Mouse (Mus musculus) hindbrain, embryonic 13.5 days (tissue): Measurements from ENCODE around the gene Zdhhc8. TPM values are rescaled to one million over a fixed set of nuclear protein-coding genes. Genes with fewer than 3 reads are reported as not detected.

Experiments
- ATAC-seq: fragments of 200-750 bp; cut with Nextera tagmentation; 2 replicates; pipeline ENCODE4 v1.8.0; 2017; ENCODE audit warnings: moderate TSS enrichment; ENCODE audit not compliant: low FRiP score
- H3K27ac ChIP-seq: fragments of 300-500 bp; sonication (generic); 2 replicates; pipeline ENCODE4 v1.5.1; 2015; ENCODE audit warnings: inconsistent platforms, mild to moderate bottlenecking, moderate library complexity
- H3K27me3 ChIP-seq: fragments of 300-500 bp; sonication (generic); 2 replicates; pipeline ENCODE4 v1.6.1; 2015; ENCODE audit warnings: mild to moderate bottlenecking, inconsistent platforms
- H3K36me3 ChIP-seq: fragments of 300-500 bp; sonication (generic); 2 replicates; pipeline ENCODE4 v1.6.1; 2015; ENCODE audit warnings: mild to moderate bottlenecking, inconsistent platforms
- H3K4me1 ChIP-seq: fragments of 300-500 bp; sonication (generic); replicated peaks from 2 replicates; pipeline ENCODE4 v1.6.1; 2015; ENCODE audit warnings: inconsistent platforms
- H3K4me2 ChIP-seq: fragments of 300-500 bp; sonication (generic); 2 replicates; pipeline ENCODE4 v1.6.1; 2015; ENCODE audit warnings: inconsistent platforms, mild to moderate bottlenecking, moderate library complexity
- H3K4me3 ChIP-seq: fragments of 300-500 bp; sonication (generic); 2 replicates; pipeline ENCODE4 v1.5.1; 2015; ENCODE audit warnings: mild to moderate bottlenecking, inconsistent platforms
- H3K9ac ChIP-seq: fragments of 300-500 bp; sonication (generic); 2 replicates; pipeline ENCODE4 v1.6.1; 2015; ENCODE audit warnings: mild to moderate bottlenecking, inconsistent platforms
- H3K9me3 ChIP-seq: fragments of 300-500 bp; sonication (generic); 2 replicates; pipeline ENCODE4 v1.6.1; 2016; ENCODE audit warnings: inconsistent platforms
- WGBS: fragments of 180-500 bp; shearing (Covaris S2); methylation state at CpG from one replicate; pipeline ENCODE4 v1.1.7; 2015; 5-methylcytosine and 5-hydroxymethylcytosine counted together
- polyA plus RNA-seq: library from polyadenylated mRNA; unstranded; fragments of >200 nt; fragmentation: Nextera tagmentation; extraction: Ambion mirVana; gene quantifications from 2 replicates; pipeline ENCODE4 v1.2.1, GENCODE M21; 2015

Zdhhc8 gene
- polyA plus RNA-seq, 1 experiment from 2014 or later, result 12.2 TPM

DNA sequence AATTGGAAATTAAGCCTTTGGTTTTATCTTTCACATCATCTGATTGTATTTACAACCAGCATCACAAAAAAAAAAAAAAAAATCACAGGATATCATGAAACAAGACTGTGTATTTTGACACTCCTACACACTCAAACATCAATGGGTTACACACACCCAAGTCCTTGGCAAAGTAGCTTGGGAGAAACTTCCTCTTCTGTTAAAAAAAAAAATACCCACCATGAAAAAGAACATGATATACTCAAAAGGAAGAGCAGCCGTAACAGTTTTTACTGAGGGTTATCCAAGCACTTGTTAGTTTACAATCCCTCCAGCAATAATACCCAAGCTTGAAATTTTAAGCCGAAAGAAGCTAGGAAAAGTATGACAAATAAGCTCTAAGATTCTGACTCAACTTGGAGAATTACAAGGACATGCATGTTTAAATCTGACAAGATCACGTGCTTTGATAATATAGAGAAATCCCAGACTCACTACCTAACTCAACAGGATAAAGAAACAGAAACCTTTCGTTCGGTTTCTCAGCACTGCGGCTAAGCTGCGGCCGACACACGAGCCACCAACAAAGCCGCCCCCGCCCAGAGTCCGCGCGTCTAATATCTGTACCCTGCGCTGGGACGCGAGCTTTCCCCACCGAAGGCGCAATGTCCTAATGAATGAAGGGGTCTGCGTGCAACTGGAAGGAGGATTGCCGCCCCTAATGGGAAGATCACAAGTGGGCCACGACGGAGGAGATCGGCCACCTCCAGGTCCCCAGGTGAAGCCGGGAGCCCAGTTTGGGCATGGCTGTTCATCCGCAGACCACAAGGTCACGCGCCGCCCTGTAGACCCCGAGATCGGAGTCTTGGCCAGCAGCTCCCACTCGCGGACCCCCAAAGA, 12.8 kb upstream of the Zdhhc8 start:
- WGBS, result under 1% methylated on average over 33 of the region's 33 CpGs
- peak; percentile 8 for ATAC-seq
- Histone ChIP-seq H3K4me2 (peak overlapping the region; percentile 72), H3K9ac (peak overlapping the region; percentile 93), H3K27ac (peak overlapping the region; percentile 94), H3K4me3 (peak overlapping the region; percentile 95), H3K36me3 (peaks cover 63% of the 10 kb centered on the region), H3K9me3 (no peaks in the 10 kb centered on the region), H3K27me3 (no peaks in the 10 kb centered on the region), H3K4me1 (peaks cover 50% of the 10 kb centered on the region)

DNA sequence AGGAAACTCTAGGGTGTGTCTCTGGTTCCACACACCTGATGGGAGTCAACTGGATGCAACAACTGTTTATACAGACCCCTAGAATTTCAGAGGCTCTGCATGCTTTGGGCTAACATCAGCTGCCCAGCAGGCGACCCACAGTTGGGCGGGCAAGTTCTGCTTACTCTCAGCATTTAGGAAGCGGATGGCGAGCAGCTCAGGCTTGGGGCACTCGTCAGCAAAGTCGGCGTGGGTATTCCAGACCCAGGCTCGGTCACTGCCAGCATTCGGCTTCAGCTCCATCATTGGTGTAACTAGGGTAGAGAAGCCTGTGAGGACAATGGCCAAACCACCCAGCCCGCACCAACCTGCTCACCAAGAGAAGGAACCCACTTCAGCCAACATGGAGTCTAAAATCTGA, 6.6 kb upstream of the Zdhhc8 start:
- H3K9me3 ChIP-seq, result no peaks in the 10 kb centered on the region
- H3K9ac ChIP-seq, result no peak overlapping the region
- no peaks in the 10 kb centered on the region for H3K27me3 ChIP-seq
- no peak overlapping the region for H3K4me2 ChIP-seq
- H3K27ac ChIP-seq, result no peak overlapping the region
- no peak for ATAC-seq
- H3K4me1 ChIP-seq, result peaks cover 12% of the 10 kb centered on the region
- H3K4me3 ChIP-seq, result no peak overlapping the region
- H3K36me3 ChIP-seq, result peaks cover 87% of the 10 kb centered on the region
- 97% methylated on average over 10 of the region's 10 CpGs for WGBS

DNA sequence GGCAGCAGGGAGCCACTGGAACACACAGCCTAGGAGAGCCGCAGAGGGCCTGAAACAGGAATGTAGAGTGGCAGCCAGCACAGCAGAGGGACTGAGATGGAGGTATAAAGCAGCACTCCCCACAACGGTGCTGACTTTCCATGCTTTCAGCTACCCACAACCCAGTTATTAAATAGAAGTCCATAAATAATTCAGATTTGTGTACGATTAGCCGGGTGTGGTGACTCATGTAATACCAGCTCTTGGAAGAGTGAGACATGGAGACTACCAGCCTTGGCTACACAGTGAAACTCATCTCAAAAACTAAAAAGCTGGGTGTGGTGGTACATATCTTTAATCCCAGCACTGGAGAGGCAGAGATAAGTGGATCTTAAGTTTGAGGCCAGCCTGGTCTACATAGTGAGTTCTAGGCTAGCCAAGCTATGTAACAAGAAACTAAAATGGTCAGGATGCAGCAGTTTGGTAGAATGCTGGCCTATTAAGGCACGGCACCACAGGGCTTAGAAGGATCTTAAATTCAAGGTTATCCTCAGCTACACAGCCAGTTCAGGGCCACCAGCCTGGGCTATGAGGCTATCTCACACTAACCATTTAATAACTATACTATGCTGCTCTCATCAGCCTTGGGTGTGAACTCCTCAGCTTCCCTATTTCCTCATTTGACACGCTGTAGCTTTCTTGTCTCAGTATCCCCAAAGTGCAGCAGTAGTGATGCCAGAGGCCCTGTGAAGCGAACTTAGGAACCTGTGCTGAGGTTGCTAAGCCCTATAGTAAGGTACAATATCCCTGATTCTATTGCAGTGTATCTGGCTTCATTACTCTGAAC, 2.0 kb upstream of the Zdhhc8 start:
- no peak for ATAC-seq
- Histone ChIP-seq H3K27ac (no peak overlapping the region), H3K9me3 (no peaks in the 10 kb centered on the region), H3K4me2 (no peak overlapping the region), H3K27me3 (no peaks in the 10 kb centered on the region), H3K4me1 (peaks cover 30% of the 10 kb centered on the region), H3K36me3 (peaks cover 40% of the 10 kb centered on the region), H3K9ac (no peak overlapping the region), H3K4me3 (no peak overlapping the region)
- 75% methylated on average over 7 of the region's 7 CpGs for WGBS

DNA sequence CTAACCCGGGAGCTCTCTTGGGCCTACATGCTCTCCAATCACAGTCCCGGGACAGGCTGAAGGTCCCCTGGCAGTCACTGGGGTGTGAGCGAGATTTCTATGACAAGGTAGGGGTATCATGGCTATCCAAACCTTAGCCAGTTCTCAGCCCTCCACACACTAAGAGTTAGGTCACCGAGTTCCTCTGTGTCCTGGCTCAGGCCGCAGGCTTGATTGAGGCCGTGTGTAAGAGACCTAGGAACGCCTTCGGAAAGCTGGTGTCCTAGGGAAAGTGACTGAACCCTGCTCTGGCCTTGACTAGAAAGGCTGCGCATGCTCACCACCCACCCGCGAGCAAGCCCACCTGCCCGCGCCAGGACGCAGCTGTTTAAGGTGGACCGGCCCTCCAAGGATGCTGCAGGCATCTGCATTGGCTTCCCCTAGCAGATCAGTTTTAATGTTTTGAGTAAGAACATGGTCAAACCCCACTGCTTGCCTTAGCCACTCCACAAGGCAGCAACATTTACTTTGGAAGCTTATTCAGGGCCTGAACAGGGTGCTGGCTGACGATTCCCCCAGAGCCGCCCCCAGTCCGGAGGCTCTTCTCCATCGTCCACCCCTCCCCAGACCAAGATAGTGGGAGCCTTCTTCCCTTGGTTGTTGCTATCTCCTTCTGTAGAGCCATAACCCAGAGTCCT, 591 bp upstream of the Zdhhc8 start:
- ATAC-seq, result peak; percentile 87
- 5% methylated on average over 19 of the region's 19 CpGs for WGBS
- H3K4me1 ChIP-seq, result peaks cover 44% of the 10 kb centered on the region
- H3K4me3 ChIP-seq, result peak overlapping the region; percentile 92
- H3K27me3 ChIP-seq, result no peaks in the 10 kb centered on the region
- H3K36me3 ChIP-seq, result peaks cover 26% of the 10 kb centered on the region
- H3K4me2 ChIP-seq, result peak overlapping the region; percentile 92
- peak overlapping the region; percentile 96 for H3K27ac ChIP-seq
- H3K9me3 ChIP-seq, result no peaks in the 10 kb centered on the region
- H3K9ac ChIP-seq, result peak overlapping the region; percentile 93

DNA sequence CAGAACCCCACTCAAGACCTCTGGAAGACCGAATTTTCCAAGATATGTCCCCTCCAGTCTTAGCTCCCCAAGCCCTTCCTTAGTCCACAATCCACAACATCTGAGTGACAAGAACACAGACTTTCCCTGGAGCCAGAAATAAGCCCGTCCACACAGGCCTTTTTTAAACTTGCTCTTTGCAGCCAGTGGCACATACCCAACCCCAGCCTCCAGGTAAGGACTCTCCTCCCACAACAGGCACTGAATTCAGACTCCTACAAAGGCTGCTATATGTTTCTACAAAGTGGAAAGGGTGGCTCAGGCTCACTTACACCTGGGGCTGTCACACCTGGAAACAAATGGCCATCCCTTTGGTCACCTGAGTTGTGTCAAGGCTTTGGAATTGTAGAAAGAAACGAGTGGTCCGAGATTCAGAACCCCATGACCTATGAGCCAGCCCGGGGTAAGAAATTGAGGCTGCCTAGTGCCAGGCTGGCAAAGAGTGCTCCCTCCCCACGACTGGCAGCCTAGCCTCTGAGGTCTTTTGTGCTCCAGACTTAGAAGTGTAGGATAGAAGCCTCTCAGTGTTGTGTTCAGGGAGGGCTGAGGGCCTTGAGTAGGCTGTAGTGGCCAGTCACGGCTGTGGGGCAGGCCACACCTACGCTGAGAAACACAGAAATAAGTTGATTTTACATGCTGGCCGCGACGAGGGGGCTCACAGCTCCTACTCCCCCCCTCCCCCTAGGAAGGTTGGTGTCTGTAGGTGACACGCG, 841 bp downstream of the Zdhhc8 start:
- H3K36me3 ChIP-seq, result peaks cover 14% of the 10 kb centered on the region
- peak overlapping the region; percentile 93 for H3K9ac ChIP-seq
- H3K4me2 ChIP-seq, result peak overlapping the region; percentile 92
- 23% methylated on average over 13 of the region's 13 CpGs for WGBS
- no peaks in the 10 kb centered on the region for H3K9me3 ChIP-seq
- peak overlapping the region; percentile 96 for H3K27ac ChIP-seq
- peaks cover 58% of the 10 kb centered on the region for H3K4me1 ChIP-seq
- ATAC-seq, result peak; percentile 16
- no peaks in the 10 kb centered on the region for H3K27me3 ChIP-seq
- H3K4me3 ChIP-seq, result peak overlapping the region; percentile 92

DNA sequence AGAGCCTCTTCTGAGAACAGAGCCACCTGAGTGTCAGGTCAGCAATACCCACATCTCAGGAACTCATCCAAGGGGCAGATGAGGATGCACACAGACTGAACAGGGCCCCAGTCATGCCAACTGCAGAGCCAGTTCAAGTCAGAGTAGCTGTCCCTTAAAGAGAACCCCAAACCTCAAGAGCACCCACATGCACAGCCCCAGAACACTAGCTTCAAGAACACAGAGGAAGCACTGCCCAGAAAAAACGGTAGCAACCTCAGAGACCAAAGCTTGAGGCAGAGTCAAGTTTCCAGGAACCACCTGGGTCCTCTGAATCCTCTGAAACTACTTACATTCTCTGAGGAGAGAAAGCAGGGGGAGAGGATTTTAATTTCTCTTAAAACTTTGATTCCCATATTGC, 1.5 kb downstream of the Zdhhc8 start:
- Histone ChIP-seq H3K4me3 (peak overlapping the region; percentile 92), H3K27ac (no peak overlapping the region), H3K36me3 (peaks cover 12% of the 10 kb centered on the region), H3K9ac (peak overlapping the region; percentile 93; the same call in 1 of the 2 replicates), H3K4me1 (peaks cover 64% of the 10 kb centered on the region), H3K4me2 (peak overlapping the region; percentile 92), H3K9me3 (no peaks in the 10 kb centered on the region), H3K27me3 (no peaks in the 10 kb centered on the region)
- ATAC-seq, result no peak
- 63% methylated on average over 1 of the region's 1 CpGs for WGBS

DNA sequence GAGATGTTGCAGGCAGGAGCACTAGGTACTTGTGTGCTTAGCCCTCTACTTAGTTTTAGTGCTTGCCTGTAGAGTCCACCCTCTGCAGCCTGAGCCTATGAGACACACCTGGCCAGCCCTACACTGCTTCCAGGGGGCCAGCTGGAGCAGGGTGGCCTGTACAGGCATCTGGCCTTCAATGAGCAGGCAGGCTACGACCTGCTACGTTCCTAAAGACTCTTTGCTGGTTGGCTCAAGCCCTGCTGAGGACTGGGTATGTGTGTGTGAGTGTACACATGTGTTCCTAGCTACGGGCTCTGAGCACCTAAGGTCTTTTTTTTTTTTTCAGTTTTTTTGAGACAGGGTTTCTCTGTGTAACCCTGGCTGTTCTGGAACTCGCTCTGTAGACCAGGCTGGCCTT, 3.5 kb downstream of the Zdhhc8 start:
- Histone ChIP-seq H3K4me2 (no peak overlapping the region), H3K9me3 (no peaks in the 10 kb centered on the region), H3K27me3 (no peaks in the 10 kb centered on the region), H3K27ac (no peak overlapping the region), H3K4me3 (no peak overlapping the region), H3K4me1 (peaks cover 62% of the 10 kb centered on the region), H3K9ac (0 out of 2 replicates have a peak overlapping the region, but pooled peaks have one; percentile 2), H3K36me3 (peaks cover 23% of the 10 kb centered on the region)
- no peak for ATAC-seq
- 89% methylated on average over 4 of the region's 4 CpGs for WGBS

DNA sequence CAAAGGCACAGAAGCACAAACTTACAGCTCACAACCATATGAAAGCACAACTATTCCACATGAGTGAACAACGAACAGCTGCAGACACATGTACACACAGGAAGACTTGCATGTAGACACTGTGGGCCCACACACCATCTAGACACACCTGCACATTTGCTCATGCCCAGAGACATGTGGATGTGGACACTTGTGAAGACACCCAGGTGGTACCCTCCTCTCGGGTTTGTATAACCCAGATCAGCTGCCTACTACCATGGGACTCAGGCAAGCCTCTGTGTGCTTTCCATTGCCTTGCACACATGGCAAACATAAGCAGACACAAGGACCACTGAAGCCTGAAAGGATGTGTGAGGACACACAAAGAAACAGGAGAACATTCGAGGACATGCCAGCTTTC, 3.9 kb downstream of the Zdhhc8 start:
- Histone ChIP-seq H3K27me3 (no peaks in the 10 kb centered on the region), H3K4me1 (peaks cover 58% of the 10 kb centered on the region), H3K4me2 (no peak overlapping the region), H3K27ac (no peak overlapping the region), H3K36me3 (peaks cover 27% of the 10 kb centered on the region), H3K9me3 (no peaks in the 10 kb centered on the region), H3K9ac (0 out of 2 replicates have a peak overlapping the region, but pooled peaks have one; percentile 2), H3K4me3 (no peak overlapping the region)
- WGBS, result 84% methylated on average over 3 of the region's 3 CpGs
- no peak for ATAC-seq

DNA sequence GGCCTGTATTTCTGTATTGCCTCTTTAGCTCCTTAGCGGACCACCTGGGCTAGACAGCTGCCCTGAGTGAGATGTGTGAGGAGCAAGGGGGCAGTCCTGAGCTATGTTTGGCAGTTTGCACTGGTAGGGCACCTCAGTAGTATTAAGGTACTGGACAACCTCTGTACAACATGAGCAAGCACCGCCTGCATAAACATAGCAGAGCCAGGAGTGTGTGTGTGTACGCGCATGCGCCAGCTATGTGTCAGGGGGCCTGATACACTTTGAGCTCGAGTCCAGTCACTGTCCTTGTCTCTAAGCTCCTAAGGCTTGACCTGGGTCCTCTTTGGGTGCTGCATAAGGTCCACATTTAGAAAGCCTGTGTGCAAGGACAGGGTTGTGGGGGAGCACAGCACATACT, 4.3 kb downstream of the Zdhhc8 start:
- H3K4me1 ChIP-seq, result peaks cover 53% of the 10 kb centered on the region
- no peak overlapping the region for H3K27ac ChIP-seq
- no peak overlapping the region for H3K9ac ChIP-seq
- H3K4me3 ChIP-seq, result no peak overlapping the region
- 93% methylated on average over 6 of the region's 6 CpGs for WGBS
- H3K27me3 ChIP-seq, result no peaks in the 10 kb centered on the region
- ATAC-seq, result no peak
- no peaks in the 10 kb centered on the region for H3K9me3 ChIP-seq
- H3K36me3 ChIP-seq, result peaks cover 32% of the 10 kb centered on the region
- no peak overlapping the region for H3K4me2 ChIP-seq

DNA sequence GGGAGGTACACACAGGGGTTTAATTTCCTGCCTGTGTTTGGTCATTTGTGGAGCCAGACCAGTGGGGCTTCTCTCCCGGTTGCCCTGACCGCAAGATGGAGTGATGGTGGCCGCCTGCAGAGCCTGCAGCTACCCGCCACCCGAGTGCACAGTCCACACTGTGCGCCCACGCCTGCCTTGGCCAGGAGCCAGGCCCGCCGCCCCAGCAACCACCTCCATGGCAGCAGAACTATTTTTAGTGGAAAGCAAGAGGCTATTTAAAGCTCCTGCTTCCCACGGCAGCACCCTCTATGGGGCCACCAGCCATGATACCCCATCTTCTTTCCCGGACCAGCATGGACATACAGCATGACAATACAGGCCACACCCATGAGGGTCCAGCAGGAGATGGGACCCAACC, 5.3 kb downstream of the Zdhhc8 start:
- no peaks in the 10 kb centered on the region for H3K27me3 ChIP-seq
- H3K9me3 ChIP-seq, result no peaks in the 10 kb centered on the region
- H3K9ac ChIP-seq, result peak overlapping the region; percentile 39; the same call in 1 of the 2 replicates
- H3K4me1 ChIP-seq, result peaks cover 52% of the 10 kb centered on the region
- H3K4me3 ChIP-seq, result no peak overlapping the region
- H3K4me2 ChIP-seq, result no peak overlapping the region; the same call in 1 of the 2 replicates
- H3K36me3 ChIP-seq, result peaks cover 42% of the 10 kb centered on the region
- peak overlapping the region; percentile 30; the same call in 1 of the 2 replicates for H3K27ac ChIP-seq
- ATAC-seq, result no peak
- 52% methylated on average over 11 of the region's 11 CpGs for WGBS

DNA sequence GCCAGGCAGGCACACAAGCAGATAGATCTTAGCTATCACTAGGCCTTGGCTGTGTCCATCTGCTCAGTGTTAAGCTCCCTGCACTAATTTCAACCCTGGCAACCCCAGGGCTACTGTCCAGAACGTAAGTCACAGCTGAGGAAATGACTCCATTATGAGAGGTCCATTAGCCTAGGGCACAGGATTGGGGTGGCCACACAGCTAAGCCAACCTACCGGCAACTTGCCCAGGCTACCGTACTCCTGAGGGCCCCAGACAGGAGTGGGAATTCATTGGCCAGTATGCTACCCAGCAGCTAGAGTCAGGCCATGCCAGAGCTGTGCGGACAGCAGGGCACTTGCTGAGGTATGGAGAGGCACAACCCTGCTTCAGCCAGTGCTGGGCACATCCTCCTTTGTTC, 6.1 kb downstream of the Zdhhc8 start:
- ATAC-seq, result no peak
- no peaks in the 10 kb centered on the region for H3K27me3 ChIP-seq
- H3K9ac ChIP-seq, result peak overlapping the region; percentile 39; the same call in 1 of the 2 replicates
- 0 out of 2 replicates have a peak overlapping the region, but pooled peaks have one; percentile 30 for H3K27ac ChIP-seq
- no peaks in the 10 kb centered on the region for H3K9me3 ChIP-seq
- peaks cover 46% of the 10 kb centered on the region for H3K4me1 ChIP-seq
- no peak overlapping the region for H3K4me3 ChIP-seq
- H3K36me3 ChIP-seq, result peaks cover 49% of the 10 kb centered on the region
- H3K4me2 ChIP-seq, result no peak overlapping the region
- 95% methylated on average over 4 of the region's 4 CpGs for WGBS
